Mouse (Mus musculus) lung, postnatal 0 days (tissue): ENCODE measurements around the gene Epo.

Experiments used
- CTCF ChIP-seq: IDR thresholded peaks from 2 replicates; pipeline ENCODE4 v1.5.1; 2016; ENCODE audit warnings: antibody characterized with exemption, mild to moderate bottlenecking
- EP300 ChIP-seq: IDR thresholded peaks from 2 replicates; pipeline ENCODE4 v1.6.1; 2016; ENCODE audit warnings: antibody characterized with exemption, mild to moderate bottlenecking, control low read depth

DNA sequence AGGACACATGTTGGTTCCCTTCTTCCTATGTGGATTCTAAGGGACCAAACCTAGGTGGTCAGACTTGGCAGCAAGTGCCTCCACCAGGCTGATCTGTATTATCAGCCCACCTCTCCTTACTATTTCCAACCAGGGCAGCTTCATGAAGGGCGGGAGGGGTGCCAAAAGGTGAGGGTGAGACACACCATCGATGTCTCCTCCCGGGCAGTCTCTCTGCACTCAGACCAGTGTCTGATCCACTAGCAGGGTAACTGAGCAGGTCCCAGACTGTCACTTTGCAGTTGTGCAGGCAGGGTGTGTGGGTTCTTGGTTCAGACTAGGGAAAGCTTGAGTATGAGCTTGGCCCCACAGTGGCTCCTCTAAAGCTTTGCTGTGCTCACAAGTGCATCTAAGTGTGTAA lies 18.2 kb downstream of the Epo start:
- TF ChIP-seq EP300 (no peak), CTCF (no peak)
